Mouse (Mus musculus) layer of hippocampus, adult 8-10 months (tissue): ENCODE measurements at regions not wholly inside any gene's neighbourhood (a gene's known extent, or its start where the extent isn't known, plus 50 kb on each side); places are given as distances from the start of the nearest gene placed in this dataset.

Experiments used
- DNase-seq, 2 experiments: peaks; one replicate each; pipeline ENCODE4 v3.0.0; 2022; ENCODE audit warnings: low spot score in 2 of 2

- no peak for DNase-seq
These were observed 207.2 kb downstream of the Tbx15 start for GRCm38 (mm10) chr3:99447361-99447760.

- DNase-seq = no peak
These were observed 207.6 kb downstream of the Tbx15 start for GRCm38 (mm10) chr3:99447813-99448212.

- no peak for DNase-seq
These were observed 219.1 kb downstream of the Tbx15 start for GRCm38 (mm10) chr3:99459036-99459863.

GRCm38 (mm10) chr3:99499980-99500379 lies 259.8 kb downstream of the Tbx15 start:
- DNase-seq = no peak

GRCm38 (mm10) chr3:99504772-99505171 lies 264.6 kb downstream of the Tbx15 start:
- DNase-seq = no peak

GRCm38 (mm10) chr3:99512250-99512649 lies 272.1 kb downstream of the Tbx15 start:
- no peak for DNase-seq

GRCm38 (mm10) chr3:99512933-99513332 lies 272.8 kb downstream of the Tbx15 start:
- no peak for DNase-seq

GRCm38 (mm10) chr3:99515751-99516150 lies 275.6 kb downstream of the Tbx15 start:
- DNase-seq = peak; percentile 23 to 47

- no peak for DNase-seq
These were observed 320.7 kb downstream of the Tbx15 start for GRCm38 (mm10) chr3:99560917-99561316.

- no peak for DNase-seq
These were observed 311.8 kb upstream of the Spag17 start for GRCm38 (mm10) chr3:99573335-99573976.

GRCm38 (mm10) chr3:99573977-99574373 lies 311.2 kb upstream of the Spag17 start:
- no peak for DNase-seq

GRCm38 (mm10) chr3:99602679-99603078 lies 282.5 kb upstream of the Spag17 start:
- DNase-seq = no peak

- DNase-seq = no peak
These were observed 252.9 kb upstream of the Spag17 start for GRCm38 (mm10) chr3:99632309-99632708.

GRCm38 (mm10) chr3:99641343-99642106 lies 243.7 kb upstream of the Spag17 start:
- no peak for DNase-seq

- DNase-seq = no peak
These were observed 240.3 kb upstream of the Spag17 start for GRCm38 (mm10) chr3:99644910-99645309.

- no peak for DNase-seq
These were observed 239.9 kb upstream of the Spag17 start for GRCm38 (mm10) chr3:99645318-99645717.

GRCm38 (mm10) chr3:99657617-99658016 lies 227.6 kb upstream of the Spag17 start:
- no peak for DNase-seq

- no peak for DNase-seq
These were observed 221.4 kb upstream of the Spag17 start for GRCm38 (mm10) chr3:99663783-99664182.

GRCm38 (mm10) chr3:99665363-99665762 lies 219.8 kb upstream of the Spag17 start:
- DNase-seq = no peak

GRCm38 (mm10) chr3:99665902-99666768 lies 219.1 kb upstream of the Spag17 start:
- DNase-seq = no peak

- no peak for DNase-seq
These were observed 211.1 kb upstream of the Spag17 start for GRCm38 (mm10) chr3:99674145-99674544.
